Mouse (Mus musculus) neural tube, embryonic 13.5 days (tissue): ENCODE measurements around the gene Ccdc73. TPM values are rescaled to one million over a fixed set of nuclear protein-coding genes. Genes with fewer than 3 reads are reported as not detected.
A peak's percentile ranks its signal among the peaks of the same experiment; 100 is the strongest.
"Not testable (repeated sequence)": the region's sequence is repeated elsewhere in the genome, so short reads cannot be mapped to it uniquely, and the experiment has no call there.

Source experiments
- ATAC-seq: fragments of 200-750 bp; cut with Nextera tagmentation; 2 replicates; pipeline ENCODE4 v1.8.0; 2017; ENCODE audit warnings: low read depth, mild to moderate bottlenecking, moderate TSS enrichment, moderate library complexity
- H3K27ac ChIP-seq: fragments of 300-500 bp; sonication (generic); replicated peaks from 2 replicates; pipeline ENCODE4 v1.5.1; 2015; ENCODE audit warnings: moderate library complexity, mild to moderate bottlenecking, inconsistent platforms
- H3K27me3 ChIP-seq: fragments of 300-500 bp; sonication (generic); 2 replicates; pipeline ENCODE4 v1.6.1; 2015; ENCODE audit warnings: mild to moderate bottlenecking, inconsistent platforms
- H3K36me3 ChIP-seq: fragments of 300-500 bp; sonication (generic); 2 replicates; pipeline ENCODE4 v1.6.1; 2015; ENCODE audit warnings: mild to moderate bottlenecking, inconsistent platforms
- H3K4me1 ChIP-seq: fragments of 300-500 bp; sonication (generic); replicated peaks from 2 replicates; pipeline ENCODE4 v1.6.1; 2015; ENCODE audit warnings: inconsistent platforms
- H3K4me2 ChIP-seq: fragments of 300-500 bp; sonication (generic); 2 replicates; pipeline ENCODE4 v1.6.1; 2015; ENCODE audit warnings: inconsistent platforms, mild to moderate bottlenecking, moderate library complexity
- H3K4me3 ChIP-seq: fragments of 300-500 bp; sonication (generic); 2 replicates; pipeline ENCODE4 v1.5.1; 2015; ENCODE audit warnings: mild to moderate bottlenecking, inconsistent platforms
- H3K9ac ChIP-seq: fragments of 300-500 bp; sonication (generic); 2 replicates; pipeline ENCODE4 v1.6.1; 2015; ENCODE audit warnings: moderate library complexity, mild to moderate bottlenecking, inconsistent platforms
- H3K9me3 ChIP-seq: fragments of 300-500 bp; sonication (generic); 2 replicates; pipeline ENCODE4 v1.6.1; 2016; ENCODE audit warnings: inconsistent platforms
- WGBS: fragments of 180-500 bp; shearing (Covaris S2); methylation state at CpG from one replicate; pipeline ENCODE4 v1.1.7; 2015; 5-methylcytosine and 5-hydroxymethylcytosine counted together
- polyA plus RNA-seq: library from polyadenylated mRNA; unstranded; fragments of >200 nt; fragmentation: Nextera tagmentation; extraction: Ambion mirVana; gene quantifications from 2 replicates; pipeline ENCODE4 v1.2.1, GENCODE M21; 2015

Ccdc73 gene
- polyA plus RNA-seq, 1 experiment from 2014 or later, result 7.8 TPM

DNA sequence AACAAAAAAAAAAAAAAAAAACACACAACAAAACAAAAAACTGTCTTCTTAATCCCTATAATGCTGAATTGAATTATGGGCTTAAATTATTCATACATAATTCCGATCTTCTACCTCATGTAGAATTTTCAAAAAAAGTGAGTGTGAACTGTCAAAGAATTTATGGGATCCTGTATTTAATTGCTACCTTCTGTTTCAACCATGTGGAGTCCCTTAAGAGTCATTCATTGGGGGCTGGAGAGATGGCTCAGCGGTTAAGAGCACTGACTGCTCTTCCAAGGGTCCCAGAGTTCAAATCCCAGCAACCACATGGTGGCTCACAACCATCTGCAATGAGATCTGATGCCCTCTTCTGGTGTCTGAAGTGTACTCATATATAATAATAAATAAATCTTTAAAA lies 19.7 kb downstream of the Ccdc73 start:
- WGBS, result 63% methylated on average over 2 of the region's 2 CpGs
- H3K9me3 ChIP-seq, H3K4me1 ChIP-seq, H3K36me3 ChIP-seq, H3K27ac ChIP-seq, H3K27me3 ChIP-seq, ATAC-seq, H3K4me3 ChIP-seq, H3K4me2 ChIP-seq, H3K9ac ChIP-seq: not testable (repeated sequence)

DNA sequence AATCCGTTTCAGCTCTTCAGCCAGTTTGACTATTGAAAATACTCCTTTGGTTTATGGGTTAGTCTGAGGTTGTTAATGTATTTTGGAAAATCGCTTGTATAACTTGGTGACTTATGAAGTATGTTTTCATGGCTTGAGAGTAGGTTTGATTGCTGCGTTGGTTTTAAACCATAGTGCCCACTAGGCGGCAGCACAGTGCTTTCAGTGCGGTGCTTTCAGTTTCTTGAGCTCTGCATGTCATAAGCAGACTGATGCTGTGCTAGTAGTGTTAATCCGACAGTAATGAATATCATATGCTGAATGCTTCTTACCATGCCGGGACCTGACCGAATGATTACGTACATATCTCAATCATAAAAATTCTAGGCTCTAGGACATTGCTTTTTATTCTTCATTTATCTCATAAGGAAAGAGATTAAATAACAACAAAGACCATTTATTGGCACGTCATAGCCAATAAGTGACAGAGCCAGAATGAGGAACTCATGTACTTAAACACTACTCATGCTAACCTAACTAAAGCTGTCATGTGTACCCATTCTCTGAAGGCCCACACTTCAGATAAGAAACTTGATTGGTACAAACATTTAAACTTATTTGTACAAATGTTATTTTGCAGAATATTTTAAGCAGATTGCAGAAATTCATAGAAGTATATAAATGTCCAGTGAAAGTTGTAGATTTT lies 20.4 kb downstream of the Ccdc73 start:
- Histone ChIP-seq H3K4me3 (no peak overlapping the region), H3K9ac (no peak overlapping the region), H3K4me2 (no peak overlapping the region), H3K27ac (no peak overlapping the region), H3K4me1 (no peaks in the 10 kb centered on the region), H3K27me3 (no peaks in the 10 kb centered on the region), H3K36me3 (no peaks in the 10 kb centered on the region), H3K9me3 (no peaks in the 10 kb centered on the region)
- ATAC-seq, result no peak
- whole genome bisulfite sequencing, result 26% methylated on average over 10 of the region's 10 CpGs

DNA sequence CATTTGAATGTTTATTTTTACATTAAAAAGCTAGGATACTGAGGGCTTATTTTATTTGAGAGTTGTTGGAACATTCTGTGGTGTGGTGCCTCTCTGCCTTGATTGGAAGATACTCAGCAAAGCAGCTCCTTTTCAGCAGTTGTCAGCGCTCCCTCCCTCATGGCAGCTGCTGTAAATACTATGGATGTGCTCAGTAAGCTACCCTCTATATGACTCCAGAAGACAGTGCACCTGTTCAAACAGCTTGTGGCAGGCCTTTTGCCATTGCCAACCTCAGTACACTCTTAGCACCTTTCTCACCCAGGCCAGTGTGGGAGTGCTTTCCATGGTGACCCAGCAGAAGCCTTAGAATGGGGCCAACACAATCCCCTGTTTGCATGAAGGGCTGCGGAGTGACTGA lies 32.4 kb downstream of the Ccdc73 start:
- Histone ChIP-seq H3K9ac (no peak overlapping the region), H3K9me3 (no peaks in the 10 kb centered on the region), H3K36me3 (no peaks in the 10 kb centered on the region), H3K4me3 (no peak overlapping the region), H3K27me3 (no peaks in the 10 kb centered on the region), H3K4me1 (no peaks in the 10 kb centered on the region), H3K4me2 (no peak overlapping the region), H3K27ac (no peak overlapping the region)
- WGBS, result 82% methylated on average over 2 of the region's 2 CpGs
- ATAC-seq, result no peak

DNA sequence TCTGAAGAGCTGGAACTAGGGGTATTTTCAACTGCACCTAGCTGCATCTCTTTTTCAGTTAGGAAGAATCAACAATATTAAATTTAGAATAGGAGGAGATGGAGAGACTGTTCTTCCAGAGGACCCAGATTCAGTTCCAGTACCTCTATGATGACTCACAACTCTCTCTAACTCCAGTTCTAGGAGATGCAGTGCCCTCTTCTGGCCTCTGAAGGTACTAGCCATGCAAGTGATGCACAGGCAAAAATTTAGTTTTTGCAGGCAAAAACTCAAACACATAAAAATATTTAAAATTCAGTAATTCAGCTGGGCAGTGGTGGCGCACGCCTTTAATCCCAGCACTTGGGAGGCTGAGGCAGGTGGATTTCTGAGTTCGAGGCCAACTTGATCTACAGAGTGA lies 48.1 kb downstream of the Ccdc73 start:
- ATAC-seq, result no peak
- Histone ChIP-seq H3K9ac (no peak overlapping the region), H3K4me2 (no peak overlapping the region), H3K36me3 (no peaks in the 10 kb centered on the region), H3K4me3 (no peak overlapping the region), H3K9me3 (no peaks in the 10 kb centered on the region), H3K27me3 (no peaks in the 10 kb centered on the region), H3K27ac (no peak overlapping the region), H3K4me1 (no peaks in the 10 kb centered on the region)
- 84% methylated on average over 3 of the region's 3 CpGs for WGBS

DNA sequence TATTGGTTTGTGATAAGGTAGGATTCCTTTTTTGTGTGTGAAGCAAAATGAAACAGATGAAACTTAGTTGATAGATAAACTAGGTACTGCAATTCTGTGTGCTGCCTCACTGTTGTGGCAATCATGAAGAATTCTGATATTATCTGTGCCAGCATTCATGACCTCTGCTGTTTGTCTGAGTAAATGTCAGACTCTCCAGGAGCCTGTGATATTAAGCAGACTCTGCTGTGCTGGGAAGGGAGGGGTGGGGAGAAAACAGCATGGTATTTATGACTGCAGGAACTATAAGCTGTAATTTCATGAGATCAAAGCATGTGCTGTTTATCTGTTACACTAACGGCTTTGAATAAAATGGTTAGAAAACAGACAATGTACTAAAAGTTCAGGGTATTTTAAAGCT lies 96.9 kb downstream of the Ccdc73 start:
- Histone ChIP-seq H3K27me3 (no peaks in the 10 kb centered on the region), H3K36me3 (no peaks in the 10 kb centered on the region), H3K4me1 (no peaks in the 10 kb centered on the region), H3K9ac (no peak overlapping the region), H3K4me3 (no peak overlapping the region), H3K27ac (no peak overlapping the region), H3K9me3 (no peaks in the 10 kb centered on the region), H3K4me2 (no peak overlapping the region)
- no peak for ATAC-seq
- 15% methylated on average over 1 of the region's 1 CpGs for WGBS

DNA sequence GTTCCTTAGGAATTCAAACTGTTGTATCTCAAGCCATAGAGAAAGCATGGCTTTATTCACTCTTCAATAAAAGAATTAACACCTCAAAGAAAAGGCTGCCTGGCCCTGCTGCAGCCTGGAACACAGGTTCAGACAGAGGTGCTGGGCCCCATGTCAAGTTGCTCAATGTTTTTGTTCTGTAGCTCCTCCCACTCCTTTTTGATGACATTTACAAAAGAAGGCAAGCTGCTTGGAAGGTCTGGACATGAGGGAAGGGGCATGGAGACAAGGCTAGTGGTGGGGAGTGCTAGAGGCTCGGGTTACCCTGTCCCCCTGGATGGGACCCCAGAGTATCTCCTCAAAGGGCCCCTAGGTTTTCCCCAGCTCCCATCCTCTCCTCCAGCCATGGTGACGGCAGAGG lies 114.1 kb downstream of the Ccdc73 start:
- Histone ChIP-seq H3K4me1 (no peaks in the 10 kb centered on the region), H3K27ac (no peak overlapping the region), H3K4me2 (no peak overlapping the region), H3K9me3 (no peaks in the 10 kb centered on the region), H3K4me3 (no peak overlapping the region), H3K9ac (no peak overlapping the region), H3K27me3 (no peaks in the 10 kb centered on the region), H3K36me3 (no peaks in the 10 kb centered on the region)
- ATAC-seq, result no peak
- 14% methylated on average over 2 of the region's 2 CpGs for WGBS

DNA sequence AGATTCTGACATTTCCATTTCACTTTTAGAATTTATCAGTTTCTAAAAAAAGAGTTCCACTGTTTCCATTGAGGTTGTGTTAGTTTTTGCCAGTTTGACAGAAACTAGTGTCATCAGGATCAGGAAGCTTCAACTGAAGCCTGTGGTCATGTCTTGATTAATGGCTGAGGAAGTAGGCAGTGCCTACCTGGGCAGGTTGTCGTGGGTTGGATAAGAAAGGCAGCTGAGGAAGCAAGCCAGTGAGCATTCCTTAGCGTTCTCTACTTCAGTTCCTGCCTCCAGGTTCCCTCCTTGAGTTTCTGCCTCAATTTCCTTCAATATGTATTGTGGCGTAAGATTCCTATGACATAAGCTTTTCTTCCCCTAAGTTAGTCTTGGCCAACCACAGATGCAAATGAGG lies 118.2 kb downstream of the Ccdc73 start:
- Histone ChIP-seq H3K4me2 (no peak overlapping the region), H3K27ac (no peak overlapping the region), H3K4me1 (no peaks in the 10 kb centered on the region), H3K9me3 (no peaks in the 10 kb centered on the region), H3K4me3 (no peak overlapping the region), H3K9ac (no peak overlapping the region), H3K27me3 (no peaks in the 10 kb centered on the region), H3K36me3 (no peaks in the 10 kb centered on the region)
- no peak for ATAC-seq
- 66% methylated on average over 3 of the region's 3 CpGs for WGBS

DNA sequence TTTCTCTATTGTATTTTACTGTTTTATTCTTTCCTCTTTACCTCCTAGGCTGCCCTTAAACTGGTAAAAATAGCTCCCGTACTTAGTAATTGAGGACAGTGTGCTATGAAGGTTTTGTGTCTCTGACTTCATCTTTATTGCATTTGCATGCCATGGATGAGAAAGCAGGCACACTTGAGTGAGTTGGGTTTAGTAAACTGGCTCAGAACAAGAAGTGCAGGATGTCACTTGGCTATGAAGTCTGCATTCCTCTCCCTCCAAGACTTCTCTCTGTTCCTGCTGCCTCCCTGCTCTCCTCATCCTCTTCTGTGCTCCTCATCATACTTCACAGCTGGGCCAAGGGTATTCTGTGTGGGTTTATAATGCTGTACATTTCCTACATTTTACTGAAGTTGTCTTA lies 121.4 kb downstream of the Ccdc73 start:
- Histone ChIP-seq H3K27ac (no peak overlapping the region), H3K4me1 (no peaks in the 10 kb centered on the region), H3K36me3 (no peaks in the 10 kb centered on the region), H3K9me3 (no peaks in the 10 kb centered on the region), H3K9ac (no peak overlapping the region), H3K4me2 (no peak overlapping the region), H3K27me3 (no peaks in the 10 kb centered on the region), H3K4me3 (no peak overlapping the region)
- WGBS, result 72% methylated on average over 1 of the region's 1 CpGs
- ATAC-seq, result no peak

DNA sequence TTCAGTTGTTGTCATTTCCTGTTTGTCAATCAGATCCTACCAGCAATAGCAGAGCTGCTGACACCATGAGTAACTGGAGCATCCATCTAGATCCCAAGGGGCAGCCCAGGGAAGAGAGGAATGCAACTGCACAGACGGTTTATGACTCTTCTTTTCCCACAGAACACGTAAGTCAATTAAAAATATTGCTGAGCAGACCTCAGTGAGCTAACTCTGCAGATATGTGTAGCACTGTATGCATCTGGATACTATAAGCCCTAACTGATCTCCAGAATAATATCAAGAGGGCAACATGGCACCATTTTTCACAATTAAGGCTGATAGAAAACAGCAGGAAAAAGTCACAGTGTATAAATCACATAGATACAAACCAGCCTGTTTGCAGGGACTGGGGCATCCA lies 126.8 kb downstream of the Ccdc73 start:
- Histone ChIP-seq H3K36me3 (peaks cover 27% of the 10 kb centered on the region), H3K4me3 (no peak overlapping the region), H3K4me2 (no peak overlapping the region), H3K27ac (no peak overlapping the region), H3K9ac (no peak overlapping the region), H3K4me1 (no peaks in the 10 kb centered on the region), H3K27me3 (no peaks in the 10 kb centered on the region), H3K9me3 (no peaks in the 10 kb centered on the region)
- 44% methylated on average over 2 of the region's 2 CpGs for WGBS
- ATAC-seq, result no peak

DNA sequence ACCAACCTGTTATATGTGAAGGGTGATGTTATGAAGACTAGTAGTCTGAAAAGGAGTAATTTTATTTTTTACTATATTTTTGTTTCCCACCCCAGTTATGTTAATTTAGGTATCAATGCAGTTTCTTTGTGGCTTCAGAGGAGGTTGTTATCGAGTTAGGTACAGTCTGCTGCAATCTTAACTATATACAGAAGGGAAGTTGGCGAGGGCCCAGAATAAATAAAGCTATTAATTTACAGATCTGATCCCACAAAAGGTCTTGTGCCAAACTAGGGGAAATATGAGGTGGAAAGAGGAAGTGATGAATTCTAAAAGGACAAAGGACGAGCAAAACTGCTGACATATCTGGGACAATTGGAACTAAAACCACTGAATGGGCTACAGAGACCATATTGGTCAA lies 128.6 kb downstream of the Ccdc73 start:
- ATAC-seq, result no peak
- WGBS, result 92% methylated on average over 3 of the region's 3 CpGs
- H3K4me3 ChIP-seq, result no peak overlapping the region
- H3K9me3 ChIP-seq, result no peaks in the 10 kb centered on the region
- H3K4me1 ChIP-seq, result no peaks in the 10 kb centered on the region
- no peak overlapping the region for H3K27ac ChIP-seq
- H3K27me3 ChIP-seq, result no peaks in the 10 kb centered on the region
- H3K4me2 ChIP-seq, result no peak overlapping the region
- peaks cover 27% of the 10 kb centered on the region for H3K36me3 ChIP-seq
- no peak overlapping the region for H3K9ac ChIP-seq

DNA sequence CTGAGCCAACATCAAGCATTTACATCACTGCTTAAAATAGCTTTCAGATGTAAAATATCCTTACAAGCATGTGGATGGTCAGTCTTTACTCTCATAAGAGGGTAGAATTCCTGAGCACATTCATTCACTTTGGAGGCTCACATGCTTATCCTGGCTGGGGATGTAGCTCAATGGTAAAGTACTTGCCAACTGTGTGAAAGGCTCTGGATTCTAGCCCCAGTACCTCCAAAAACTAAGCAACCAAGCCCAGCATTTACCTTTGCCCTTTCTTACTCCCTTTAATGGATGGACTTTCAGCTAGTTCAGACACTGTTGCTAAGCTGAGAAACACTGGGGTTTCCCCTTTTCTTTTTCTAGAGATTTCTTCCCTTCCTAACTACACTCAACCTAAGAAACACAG lies 139.6 kb downstream of the Ccdc73 start:
- Histone ChIP-seq H3K4me1 (no peaks in the 10 kb centered on the region), H3K4me2 (no peak overlapping the region), H3K27ac (no peak overlapping the region), H3K27me3 (no peaks in the 10 kb centered on the region), H3K4me3 (no peak overlapping the region), H3K36me3 (peaks cover 78% of the 10 kb centered on the region), H3K9ac (no peak overlapping the region), H3K9me3 (no peaks in the 10 kb centered on the region)
- no peak for ATAC-seq

DNA sequence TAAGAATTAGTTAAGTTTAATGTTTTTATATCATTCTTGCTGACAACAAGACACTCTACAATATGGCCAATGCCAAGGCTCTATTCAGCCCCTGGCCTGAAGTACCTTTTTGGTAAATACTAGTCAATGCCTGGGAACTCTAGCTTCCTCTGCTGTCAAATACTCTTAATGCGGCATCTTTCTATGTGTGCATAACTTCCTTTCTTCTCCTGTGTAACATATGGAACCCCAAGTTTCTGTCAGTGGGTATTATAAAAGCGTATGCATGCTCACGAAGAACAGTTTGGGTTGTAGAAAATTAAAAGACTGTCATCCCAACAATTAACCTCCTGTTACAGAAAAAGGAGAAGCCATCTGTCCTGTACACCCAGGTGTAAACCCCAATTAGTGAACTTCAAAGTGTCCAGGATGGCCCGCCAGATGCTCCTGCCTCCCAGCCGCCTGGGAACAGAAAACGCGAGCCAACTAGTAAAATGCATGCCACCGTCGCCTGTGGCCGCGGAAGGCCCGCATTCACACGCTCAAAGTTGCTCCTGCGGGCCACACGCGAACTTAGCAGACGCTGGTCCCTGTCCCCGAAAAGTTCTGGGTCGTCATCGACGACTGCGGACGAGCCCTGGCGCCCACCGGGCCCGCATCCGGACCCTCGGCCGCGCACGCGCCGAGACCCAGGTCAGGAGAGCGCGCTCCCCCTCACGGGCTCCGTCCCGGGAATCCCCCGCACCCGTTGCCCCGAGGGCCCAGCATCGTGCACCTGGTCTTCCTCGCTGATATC lies 148.8 kb downstream of the Ccdc73 start:
- H3K27me3 ChIP-seq, result no peaks in the 10 kb centered on the region
- H3K4me2 ChIP-seq, result peak overlapping the region; percentile 93
- H3K27ac ChIP-seq, result peak overlapping the region; percentile 85
- peaks cover 22% of the 10 kb centered on the region for H3K4me1 ChIP-seq
- peak; percentile 88 for ATAC-seq
- H3K36me3 ChIP-seq, result peaks cover 23% of the 10 kb centered on the region
- H3K9me3 ChIP-seq, result no peaks in the 10 kb centered on the region
- under 1% methylated on average over 43 of the region's 43 CpGs for WGBS
- H3K4me3 ChIP-seq, result peak overlapping the region; percentile 92
- H3K9ac ChIP-seq, result peak overlapping the region; percentile 89

DNA sequence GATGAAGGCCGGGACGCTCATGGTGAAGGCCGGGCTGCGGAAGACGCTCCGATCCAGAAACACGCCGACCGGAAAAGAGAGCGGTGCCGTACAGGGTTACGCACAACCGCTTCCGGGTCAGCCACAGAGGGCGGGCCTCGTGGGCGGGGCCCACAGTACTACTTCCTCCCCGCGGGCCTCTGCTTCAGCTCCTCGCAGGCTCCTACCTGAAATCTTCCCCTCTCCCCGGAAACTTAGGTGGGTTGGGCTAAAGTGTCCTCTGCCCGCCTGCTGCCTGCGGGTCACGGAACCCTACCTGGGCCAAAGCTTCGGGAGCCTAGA lies 149.3 kb downstream of the Ccdc73 start, which contains the start of gene Eif3m:
Gene Eif3m (minus strand): TSS at position 114 of the 321 bp plus-strand sequence.
- WGBS, result under 1% methylated on average over 25 of the region's 25 CpGs
- peak within 1 kb of the TSS; percentile 93 for H3K4me2 ChIP-seq
- peak within 1 kb of the TSS; percentile 89 for H3K9ac ChIP-seq
- peaks cover 19% of the 10 kb centered on the region for H3K36me3 ChIP-seq
- ATAC-seq, result peak; percentile 100
- H3K4me3 ChIP-seq, result peak within 1 kb of the TSS; percentile 92
- no peaks in the 10 kb centered on the region for H3K9me3 ChIP-seq
- H3K4me1 ChIP-seq, result peaks cover 22% of the 10 kb centered on the region
- no peaks in the 10 kb centered on the region for H3K27me3 ChIP-seq
- peak within 1 kb of the TSS; percentile 85 for H3K27ac ChIP-seq
